Mouse (Mus musculus) frontal cortex, postnatal 25 days (tissue): ENCODE measurements around the gene Prkca.

Source experiments
- DNase-seq, 2 experiments: peaks; one replicate each; pipeline ENCODE4 v3.0.0; 2022; ENCODE audit warnings: low spot score in 2 of 2

Prkca gene

DNA sequence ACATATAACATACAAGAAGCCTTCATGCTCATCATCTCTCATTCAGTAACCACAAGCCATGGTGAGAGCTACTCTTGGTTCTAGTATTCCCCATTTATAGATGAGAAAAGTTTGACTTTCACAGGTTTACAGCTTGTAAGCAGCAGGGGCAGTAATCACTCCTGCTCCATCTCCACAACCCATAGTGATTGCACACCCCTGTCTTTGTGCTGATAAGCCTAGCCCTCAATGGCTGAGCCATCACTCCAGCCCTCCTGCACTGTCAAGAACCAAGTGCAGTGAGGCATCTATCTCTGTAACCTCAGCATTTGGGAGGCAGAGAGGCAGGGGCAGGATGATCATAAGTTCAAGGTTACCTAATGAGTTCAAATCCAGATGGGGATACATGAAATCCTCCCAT lies 48.4 kb downstream of the Prkca start:
- DNase-seq = no peak

GRCm38 (mm10) chr11:108294305-108294813 lies 49.4 kb downstream of the Prkca start:
- DNase-seq = no peak

GRCm38 (mm10) chr11:108293843-108294242 lies 49.9 kb downstream of the Prkca start:
- no peak for DNase-seq

DNA sequence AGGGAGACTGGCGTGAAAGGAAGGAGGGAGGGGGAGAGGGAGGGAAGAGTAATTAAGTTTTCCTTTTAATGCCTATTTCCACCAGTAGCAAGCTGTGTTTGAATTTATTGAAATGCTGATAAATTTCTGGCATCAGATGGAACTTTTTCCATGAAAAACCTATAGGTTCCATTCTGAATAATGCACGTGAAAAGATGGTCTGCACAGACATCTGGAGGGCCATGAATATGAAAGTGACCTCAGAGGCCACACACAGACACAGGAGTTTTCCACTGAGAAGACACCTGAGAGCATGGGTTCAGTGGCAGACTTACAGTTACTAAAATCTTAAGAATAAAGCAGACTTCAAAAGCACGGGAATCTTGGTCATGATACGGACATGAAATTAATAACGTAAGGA lies 54.5 kb downstream of the Prkca start:
- no peak for DNase-seq

DNA sequence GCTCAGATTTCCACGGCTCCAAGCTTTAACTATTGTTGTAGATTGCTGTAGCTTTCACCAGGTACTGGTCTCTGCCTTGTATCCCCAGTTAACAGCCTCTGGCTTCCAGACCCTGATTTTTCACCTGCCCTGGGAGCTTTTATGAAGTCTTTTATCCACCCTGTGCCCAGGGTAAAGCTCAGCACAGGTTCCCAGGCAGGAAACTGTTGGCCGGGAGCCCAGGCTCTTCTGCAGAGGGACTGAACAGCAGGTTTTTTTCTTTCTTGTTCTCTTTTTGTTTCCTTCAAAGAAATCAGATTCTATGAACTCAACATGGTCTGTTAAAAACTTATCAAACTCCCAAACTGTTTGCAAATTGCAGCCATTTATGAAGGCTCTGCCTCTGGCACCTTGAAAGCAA lies 56.4 kb downstream of the Prkca start:
- no peak for DNase-seq

GRCm38 (mm10) chr11:108285046-108285445 lies 58.7 kb downstream of the Prkca start:
- no peak for DNase-seq

- DNase-seq = no peak
Measured at GRCm38 (mm10) chr11:108282850-108283459, 60.8 kb downstream of the Prkca start.

DNA sequence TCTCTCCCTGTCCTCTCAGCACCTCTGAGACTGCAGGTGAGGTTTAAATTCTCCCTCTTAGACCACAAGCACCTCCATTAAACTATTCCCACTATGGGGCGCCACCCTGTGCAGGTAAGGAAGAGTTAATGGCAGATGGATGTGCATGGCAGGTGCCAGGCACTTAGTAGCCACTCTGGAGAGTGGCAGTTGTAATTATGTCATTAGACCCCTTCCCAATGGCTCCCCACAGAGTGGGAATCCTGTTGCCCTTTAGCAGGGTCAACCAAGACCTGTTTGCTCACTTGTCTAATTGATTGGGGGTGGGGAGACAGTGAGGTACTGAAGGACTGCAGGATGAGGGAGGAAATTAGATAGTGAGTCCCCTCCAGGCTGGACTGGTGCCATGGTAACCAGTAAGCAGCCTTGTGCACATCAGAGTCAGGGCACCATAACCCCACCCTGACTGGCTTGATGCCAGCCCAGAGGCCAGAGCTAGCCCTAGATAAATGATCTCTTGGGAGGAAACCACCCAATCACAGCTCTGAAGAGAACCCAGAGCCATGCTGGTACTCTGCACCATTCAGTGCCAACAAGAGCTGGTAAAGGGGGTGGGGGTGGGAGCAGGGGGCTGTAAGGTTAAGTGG lies 63.9 kb downstream of the Prkca start:
- no peak for DNase-seq

GRCm38 (mm10) chr11:108277096-108277495 lies 66.6 kb downstream of the Prkca start:
- no peak for DNase-seq

DNA sequence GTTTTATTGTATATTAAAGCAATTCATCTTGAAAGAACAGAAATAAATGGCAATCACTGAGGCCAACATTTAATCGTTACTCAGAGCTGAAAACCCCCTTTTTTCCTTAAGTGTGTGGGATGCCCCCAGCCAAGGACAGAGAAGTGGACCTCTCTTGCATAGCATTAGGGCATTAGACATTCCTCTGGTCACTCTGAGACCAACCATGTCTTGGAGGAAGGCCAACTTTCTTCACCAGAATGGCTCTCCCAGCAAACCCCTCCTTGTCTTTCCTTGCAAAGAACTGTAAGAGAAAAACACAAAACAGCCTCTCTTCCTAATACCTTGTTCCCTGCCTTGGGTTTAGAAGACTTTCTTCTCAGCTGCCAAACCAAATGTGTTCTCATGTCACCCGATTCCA lies 67.6 kb downstream of the Prkca start:
- no peak for DNase-seq

- DNase-seq = no peak
Measured at GRCm38 (mm10) chr11:108274046-108274445, 69.7 kb downstream of the Prkca start.

- no peak for DNase-seq
Measured at GRCm38 (mm10) chr11:108273415-108273965, 70.2 kb downstream of the Prkca start.

DNA sequence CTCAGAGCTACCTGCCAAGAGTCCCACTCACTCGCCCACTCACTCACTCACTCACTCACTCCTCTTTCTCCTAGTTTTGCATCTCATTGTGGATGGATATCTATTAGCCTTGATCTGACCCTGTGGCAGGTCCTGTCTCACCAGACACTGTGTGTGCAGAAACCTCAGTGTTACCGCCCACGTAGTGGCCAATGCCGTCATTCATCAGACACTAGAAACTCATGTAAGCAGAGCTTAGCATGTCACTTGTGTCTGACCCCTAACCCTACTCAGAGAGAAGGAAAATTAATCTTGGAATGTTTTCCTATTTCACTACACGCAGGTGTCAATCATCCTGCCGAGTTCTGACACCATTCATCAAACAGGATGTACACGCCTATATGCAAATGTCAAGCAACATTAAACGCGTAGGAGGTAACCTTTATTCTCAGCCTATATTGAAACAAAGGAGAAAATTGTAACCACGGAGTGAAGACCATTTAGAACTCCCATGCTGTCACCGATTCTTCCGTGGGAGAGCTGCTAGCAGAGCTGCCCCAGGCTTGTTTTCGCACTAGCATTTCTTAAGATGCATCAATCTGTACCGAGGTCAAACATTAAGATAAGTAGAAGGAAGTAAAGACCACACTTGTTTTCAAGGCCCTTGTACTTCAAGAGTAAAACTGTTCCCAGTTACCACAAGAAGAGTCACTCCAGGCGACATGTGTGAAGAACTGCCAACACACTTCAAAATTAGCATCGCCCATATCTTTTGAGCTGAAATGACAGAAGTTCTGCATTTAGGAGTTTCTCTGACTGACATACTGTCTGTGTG lies 70.9 kb downstream of the Prkca start:
- DNase-seq = no peak

GRCm38 (mm10) chr11:108271305-108271704 lies 72.4 kb downstream of the Prkca start:
- DNase-seq = no peak

DNA sequence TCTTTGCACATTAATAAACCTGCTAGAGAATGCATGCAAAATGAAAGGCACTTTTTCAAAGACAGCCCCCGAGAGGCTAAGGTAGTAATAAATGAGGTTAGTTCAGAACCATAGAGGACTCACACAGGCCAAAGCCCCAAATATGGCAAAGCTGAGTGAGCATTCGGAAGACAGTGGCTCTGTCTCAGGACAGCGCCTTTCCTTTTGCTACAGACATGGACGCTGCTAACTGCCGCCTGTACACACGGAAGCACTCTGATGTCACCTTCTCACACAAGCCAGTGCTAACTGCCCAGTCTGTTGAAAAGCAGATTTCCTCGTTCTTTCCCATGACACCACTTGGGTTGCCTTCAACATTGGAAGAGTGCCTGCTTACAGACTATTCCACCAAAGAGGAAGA lies 74.2 kb downstream of the Prkca start:
- no peak for DNase-seq

DNA sequence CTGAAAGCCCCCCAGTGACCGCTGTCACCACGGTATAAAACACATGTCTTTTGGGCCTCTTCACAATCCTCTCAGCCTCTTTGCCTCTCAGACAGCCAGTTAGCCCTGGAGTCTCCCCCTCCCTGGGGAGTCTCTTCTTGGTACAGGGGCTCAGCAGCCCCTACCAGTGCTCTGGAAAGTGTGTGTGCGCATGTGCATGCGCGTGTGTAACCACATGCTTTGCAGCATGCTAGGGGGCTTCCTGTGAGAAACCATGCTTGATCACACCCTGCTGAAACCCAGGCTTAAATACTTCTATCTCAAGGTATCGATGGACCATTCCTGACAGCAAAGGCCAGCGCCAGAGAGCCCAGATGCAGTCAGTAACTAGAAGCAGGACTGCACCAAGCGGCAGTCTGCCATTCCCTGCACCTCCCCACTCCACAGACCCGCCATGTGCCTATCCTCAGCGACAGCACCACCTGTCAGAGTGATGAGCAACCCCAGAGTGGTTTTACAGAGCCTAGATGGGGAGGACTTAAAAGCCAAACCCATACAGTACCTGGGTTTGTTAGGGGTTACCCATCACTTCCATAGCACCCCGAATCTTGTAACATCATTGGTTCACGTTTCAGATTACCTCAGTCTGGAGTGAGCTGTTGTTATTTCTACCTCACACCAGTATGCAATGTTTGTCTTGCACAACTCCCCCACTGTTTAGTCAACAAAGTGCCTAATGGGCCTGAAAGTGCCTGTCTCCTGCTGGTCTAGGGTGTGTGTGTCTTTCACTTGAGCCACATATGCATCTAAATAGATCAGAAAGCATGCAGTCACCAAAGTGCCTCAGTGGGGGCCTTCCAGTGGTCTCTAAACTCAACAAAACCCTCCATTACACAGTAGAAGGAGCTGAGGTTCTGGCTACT lies 75.1 kb downstream of the Prkca start:
- no peak for DNase-seq

- DNase-seq = no peak
Measured at GRCm38 (mm10) chr11:108267825-108268224, 75.9 kb downstream of the Prkca start.

DNA sequence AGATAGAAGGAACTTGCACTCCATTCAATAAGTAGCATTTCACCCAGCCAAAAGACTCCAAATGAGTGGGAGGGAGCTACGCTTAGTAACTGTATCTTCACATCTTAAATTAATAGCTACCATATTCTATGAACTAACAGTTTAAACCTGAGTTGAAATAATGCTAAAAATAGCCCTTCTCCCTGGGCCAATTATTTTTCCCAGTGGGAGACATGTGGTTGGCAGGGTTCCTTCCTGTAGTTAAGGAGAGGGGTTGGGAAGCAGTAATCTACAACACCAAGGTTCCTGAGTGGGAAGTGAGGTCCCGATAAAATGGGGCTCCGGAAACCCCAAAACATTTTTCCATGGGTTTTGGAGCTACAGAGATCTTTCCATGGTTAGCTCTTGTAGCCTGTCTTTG lies 76.7 kb downstream of the Prkca start:
- DNase-seq = no peak

DNA sequence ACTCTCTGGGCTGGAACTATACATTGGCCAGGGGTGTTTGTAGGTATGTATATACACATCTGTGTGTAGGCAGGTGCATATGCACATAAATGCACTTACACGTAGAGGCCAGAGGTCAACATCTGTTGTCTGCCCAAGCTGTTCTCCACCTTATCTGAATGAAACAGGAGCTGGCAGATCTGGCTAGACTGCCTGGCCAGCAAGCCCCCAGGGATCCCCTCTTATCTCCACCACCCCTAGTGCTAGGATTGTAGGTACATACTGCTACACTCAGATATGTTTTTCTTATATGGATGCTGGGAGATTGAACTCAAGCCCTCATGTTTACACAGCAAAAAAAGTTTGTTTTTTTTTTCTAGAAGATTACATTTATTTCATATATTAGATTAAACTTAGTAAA lies 79.9 kb downstream of the Prkca start:
- DNase-seq = no peak

GRCm38 (mm10) chr11:108263406-108263805 lies 80.3 kb downstream of the Prkca start:
- no peak for DNase-seq

DNA sequence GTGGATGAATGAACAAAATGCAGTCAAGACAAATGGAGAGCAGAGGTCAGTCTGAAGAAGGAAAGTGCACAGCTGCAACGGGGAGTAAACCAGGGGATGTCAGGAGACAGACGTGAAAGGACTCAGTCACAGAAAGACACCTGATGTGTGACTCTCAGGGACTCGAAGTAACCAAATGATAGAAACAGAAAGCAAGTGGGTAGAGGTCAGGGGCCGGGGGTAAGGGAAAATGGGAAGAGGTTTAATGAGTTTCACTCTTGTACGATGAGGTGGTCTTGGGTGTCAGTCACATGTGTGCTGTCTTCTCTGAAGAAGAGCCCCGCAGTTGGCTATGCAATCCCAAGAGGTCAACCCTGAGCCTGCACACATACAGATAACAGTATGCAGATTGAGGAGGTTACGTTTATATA lies 82.0 kb downstream of the Prkca start:
- no peak for DNase-seq
